Mouse (Mus musculus): ENCODE measurements around the gene Vmp1. TPM values are rescaled to one million over a fixed set of nuclear protein-coding genes. Genes with fewer than 3 reads are reported as not detected.

Gene Vmp1
- 100 to 1,000 TPM; 106 to 139 TPM for total RNA-seq (2021)
- long read RNA-seq, experiment 1, transcript Vmp1-201 (12 exons, 2,787 nt) = major isoform, 69 of 74 reads
- long read RNA-seq, experiment 1, partial matches to known transcripts = 0 of 74 reads
- long read RNA-seq, experiment 1, other reads (novel, unspliced or antisense) = 5 of 74 reads
- long read RNA-seq, experiment 2, transcript Vmp1-201 (12 exons, 2,787 nt) = major isoform, 285 of 309 reads
- long read RNA-seq, experiment 2, transcript Vmp1-206 (2 exons, 931 nt) = minor isoform, 5 of 309 reads
- long read RNA-seq, experiment 2, partial matches to known transcripts = 5 of 309 reads
- long read RNA-seq, experiment 2, other reads (novel, unspliced or antisense) = 14 of 309 reads

DNA sequence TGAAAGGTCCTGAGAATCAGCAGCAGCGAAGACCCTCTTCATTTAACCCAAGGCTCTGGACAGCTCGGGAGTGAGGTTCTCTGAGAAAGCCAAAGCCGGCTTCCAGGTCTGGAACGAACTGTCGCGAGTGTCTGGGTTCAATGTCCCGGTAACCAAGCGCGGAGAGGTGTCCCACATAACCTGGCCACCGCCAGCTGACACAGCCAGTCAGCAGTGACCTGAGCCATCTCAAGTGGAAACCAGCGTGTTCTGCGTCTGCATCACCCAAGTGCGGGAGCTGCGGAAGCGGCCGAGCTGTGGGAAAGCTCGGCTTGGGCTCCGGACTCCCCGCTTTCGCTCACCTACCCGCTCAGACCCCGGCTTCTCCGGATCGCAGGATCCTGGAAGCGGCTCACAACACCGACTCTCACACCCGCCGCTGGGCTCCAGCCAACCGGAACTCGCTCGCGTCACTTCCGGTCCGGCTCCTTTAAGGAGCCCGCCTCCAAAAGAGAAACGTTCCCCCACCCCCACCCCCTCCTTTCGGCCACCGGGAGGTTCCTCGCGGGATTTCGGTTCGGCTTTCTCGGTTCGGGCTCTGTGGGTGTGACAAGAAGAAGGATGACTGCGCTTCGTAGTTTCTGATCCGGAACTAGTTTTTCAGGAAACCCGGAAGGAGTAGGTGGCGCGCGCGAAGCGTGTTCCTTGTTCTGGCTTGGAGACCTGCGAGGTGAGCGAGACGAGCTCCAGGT lies at the start of gene Vmp1, which contains the start of gene Ptrh2:
TSS of gene Vmp1 (minus strand) at position 442 of the 731 bp plus-strand sequence.
TSS of gene Ptrh2 (plus strand) at position 591 of the 731 bp plus-strand sequence.
- peak; percentile 92 to 93 for DNase-seq (ENCODE audit: low spot score in 2 of 2)

DNA sequence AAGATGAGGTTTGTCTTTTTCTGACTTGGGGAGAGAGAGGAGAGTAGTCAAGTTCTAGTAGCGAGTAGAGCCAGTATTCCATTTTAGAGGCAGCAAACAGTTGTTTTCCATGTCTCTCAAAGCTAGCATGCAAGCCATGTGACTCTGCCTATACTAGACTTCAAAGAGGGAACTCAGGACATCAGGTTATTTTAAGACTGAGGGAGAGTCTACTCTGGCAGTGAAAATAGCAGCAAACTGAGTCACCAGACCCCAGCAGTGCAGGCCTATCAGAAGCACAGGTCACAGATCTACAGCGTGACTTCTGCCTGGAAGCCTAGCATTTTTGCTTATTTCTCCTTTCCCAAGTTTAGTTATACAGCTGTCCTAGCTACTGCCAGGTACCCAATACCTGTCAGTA lies 47.8 kb upstream of the Vmp1 start:
- no peak for DNase-seq (ENCODE audit: low spot score in 2 of 2)

DNA sequence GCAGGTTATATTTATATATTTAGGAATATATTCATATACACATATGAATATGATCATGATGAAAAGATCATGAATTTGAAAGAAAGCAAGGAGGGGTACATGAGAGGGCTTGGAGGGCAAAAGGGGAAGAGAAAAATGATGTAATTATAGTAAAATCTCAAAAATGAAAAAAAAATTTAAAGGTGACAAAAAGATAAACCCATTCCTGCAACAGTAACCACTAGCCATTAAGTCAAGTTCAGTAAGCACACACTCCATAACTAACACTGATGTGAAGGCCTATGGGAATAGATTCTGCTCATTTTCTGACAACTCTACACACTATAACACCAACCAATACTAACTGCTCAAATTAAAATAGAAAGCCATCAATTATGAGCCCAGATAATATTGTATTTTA lies 42.0 kb upstream of the Vmp1 start:
- DNase-seq (ENCODE audit: low spot score in 2 of 2) = no peak

DNA sequence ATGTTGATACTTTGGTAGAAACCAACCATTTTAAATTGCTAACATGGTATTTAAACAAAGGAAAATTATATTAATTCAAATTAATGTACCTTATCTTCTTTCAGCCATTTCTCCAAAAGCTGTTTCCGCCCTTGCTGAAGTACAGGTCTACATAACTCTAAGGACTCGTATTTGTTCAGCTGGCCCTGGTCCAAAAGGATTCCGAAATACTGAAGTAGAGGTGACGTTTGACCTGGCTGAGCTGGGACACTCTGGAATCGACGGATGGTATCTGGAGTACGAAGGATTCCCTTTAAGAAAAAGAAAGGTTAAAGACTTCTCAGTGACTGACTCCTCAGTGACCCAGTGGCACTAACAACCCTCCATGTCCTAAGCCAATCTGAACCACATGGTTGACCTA lies 41.3 kb upstream of the Vmp1 start:
- no peak for DNase-seq (ENCODE audit: low spot score in 2 of 2)

DNA sequence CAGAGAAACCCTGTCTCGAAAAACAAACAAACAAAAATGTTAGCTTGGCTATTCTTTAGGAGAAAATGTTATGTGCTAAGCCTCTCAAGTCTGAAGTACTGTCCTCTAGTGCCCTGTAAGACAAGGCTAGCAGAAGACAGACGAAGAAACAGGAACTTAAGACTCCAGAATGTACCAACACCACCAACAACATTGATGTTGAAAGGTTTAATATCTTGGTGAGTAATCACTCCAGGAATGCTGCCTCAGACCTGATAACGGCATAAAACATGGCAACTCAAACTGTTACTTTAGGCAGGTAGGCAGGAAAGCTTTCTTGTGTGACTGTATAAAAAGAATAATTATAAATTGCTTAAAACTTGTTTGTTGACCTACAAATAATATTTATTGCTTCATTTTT lies 40.4 kb upstream of the Vmp1 start:
- DNase-seq (ENCODE audit: low spot score in 2 of 2) = no peak

DNA sequence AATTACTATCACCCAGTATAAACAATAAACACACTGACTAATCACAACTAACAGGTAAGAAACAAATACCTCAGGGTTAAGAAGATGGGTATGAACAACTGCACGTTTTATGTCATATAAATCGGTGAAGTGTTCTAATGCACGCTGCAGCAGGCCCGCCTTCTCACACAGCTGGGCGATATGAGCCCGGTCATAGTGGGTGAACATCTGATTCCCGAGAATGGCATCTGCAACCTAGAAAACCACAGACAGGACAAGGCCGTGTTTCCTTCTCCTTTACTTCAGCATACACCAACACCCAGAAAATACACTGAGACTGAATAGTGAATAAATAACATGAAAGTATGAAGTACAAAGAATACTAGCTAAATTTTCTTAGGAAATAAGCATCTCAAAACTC lies 35.8 kb upstream of the Vmp1 start:
- DNase-seq (ENCODE audit: low spot score in 2 of 2) = no peak

DNA sequence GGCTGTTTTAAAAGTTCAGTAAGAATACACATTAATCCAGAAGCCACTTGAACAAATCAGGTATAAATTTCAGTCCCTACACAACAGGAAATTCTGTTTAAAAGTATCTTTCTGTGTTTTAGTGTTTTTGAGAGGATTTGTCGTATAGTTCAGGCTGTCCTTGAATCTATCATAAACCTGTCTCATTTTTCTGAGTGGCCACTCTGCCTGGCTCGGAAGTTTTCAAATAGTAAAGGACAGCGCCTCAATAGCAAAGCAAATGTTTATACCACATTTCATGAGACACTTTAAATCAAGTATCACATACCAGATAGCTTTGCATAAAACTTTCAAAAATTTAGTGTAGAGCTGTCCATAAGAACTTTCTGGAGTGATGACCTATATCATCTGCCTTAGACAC lies 34.7 kb upstream of the Vmp1 start:
- no peak for DNase-seq (ENCODE audit: low spot score in 2 of 2)

DNA sequence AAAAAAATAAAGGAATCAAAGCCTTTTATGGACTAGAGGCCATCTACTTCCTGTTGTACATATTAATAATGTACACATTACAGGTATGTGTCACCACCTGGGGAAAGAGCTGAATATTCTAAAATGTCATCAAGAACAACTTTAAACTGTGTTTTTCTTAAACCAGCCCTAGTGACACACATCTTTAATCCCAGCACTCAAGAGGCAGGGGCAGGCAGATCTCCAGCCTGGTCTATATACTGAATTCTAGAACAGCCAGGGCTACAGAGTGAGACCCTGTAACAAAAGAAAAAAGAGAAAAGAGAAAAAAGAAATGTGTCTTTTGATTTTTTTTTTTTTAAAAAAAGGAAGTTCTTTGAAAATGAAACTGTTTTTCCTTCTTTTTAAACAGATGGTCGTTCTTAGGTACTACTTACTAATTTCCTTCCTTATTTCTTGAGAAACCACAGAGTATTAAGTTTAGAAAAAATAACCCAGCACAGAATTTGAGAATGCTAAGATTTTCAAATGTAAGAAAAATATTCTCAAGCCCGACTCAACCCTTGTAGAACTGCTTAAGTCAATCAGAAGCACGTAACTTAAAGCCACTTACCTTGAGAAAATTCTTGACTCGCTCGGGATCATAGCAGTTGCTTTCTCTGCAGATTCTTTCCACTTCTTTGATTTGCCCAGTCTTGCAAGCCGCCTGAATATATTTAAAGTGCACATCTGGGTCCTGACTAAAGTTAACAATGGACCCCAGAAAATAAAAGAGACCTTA lies 33.9 kb upstream of the Vmp1 start:
- no peak for DNase-seq (ENCODE audit: low spot score in 2 of 2)

DNA sequence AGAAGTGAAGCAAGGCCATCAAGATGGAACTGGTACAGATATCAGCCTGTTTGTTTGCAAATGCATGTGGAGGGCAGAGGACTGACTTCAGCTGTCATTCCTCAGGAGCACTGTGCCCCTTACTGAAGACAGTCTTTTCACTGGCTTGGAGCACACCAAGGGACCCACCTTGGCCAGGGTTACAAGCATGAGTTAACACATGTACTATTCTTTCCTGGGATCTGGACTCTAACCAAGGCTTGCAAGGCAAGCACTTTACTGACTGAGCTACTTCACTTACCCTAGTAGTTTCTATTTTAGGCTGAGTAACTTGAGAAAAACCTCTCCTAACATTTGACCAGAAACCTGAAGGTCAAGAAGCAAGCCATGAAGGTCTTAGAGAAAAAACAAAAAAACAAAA lies 31.0 kb upstream of the Vmp1 start:
- DNase-seq (ENCODE audit: low spot score in 2 of 2) = no peak

DNA sequence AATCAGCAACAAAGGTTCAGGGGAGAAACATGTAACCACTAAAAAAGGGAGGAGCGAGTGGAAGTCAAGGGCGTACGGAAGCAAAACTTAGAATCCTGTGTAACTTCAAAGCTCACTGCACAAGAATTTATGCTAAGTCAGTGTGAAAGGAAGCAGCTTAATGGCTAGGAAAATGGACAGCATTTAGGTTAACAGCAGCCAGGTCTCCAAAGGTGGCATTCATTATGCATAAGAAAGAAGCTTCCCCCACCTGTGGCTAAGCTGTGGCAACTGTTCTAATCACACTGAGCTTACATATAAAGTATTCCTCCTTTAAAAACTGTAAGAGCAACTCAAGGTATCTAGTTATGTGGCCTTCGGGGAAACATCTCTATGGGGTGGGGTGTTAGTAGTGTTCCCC lies 17.5 kb upstream of the Vmp1 start:
- no peak for DNase-seq (ENCODE audit: low spot score in 2 of 2)

DNA sequence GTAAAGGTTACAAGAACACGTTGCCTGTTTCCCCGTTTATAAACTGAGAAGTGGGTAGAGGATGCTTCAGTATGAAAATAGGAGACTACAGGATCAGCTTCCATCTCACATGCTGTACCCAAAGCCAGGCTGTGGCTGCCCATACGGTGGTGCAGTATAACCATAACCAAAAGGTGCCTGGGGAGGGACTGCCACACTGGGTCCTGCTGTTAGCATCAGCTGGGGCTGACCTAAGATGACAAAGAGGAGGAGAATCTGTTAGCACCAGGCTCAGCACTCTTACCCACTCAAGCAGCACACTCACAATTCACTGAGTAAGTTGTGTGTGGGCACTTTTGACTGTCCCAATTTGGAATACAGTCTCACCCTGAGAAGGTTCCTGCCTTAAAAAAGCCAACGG lies 11.8 kb upstream of the Vmp1 start:
- no peak for DNase-seq (ENCODE audit: low spot score in 2 of 2)

DNA sequence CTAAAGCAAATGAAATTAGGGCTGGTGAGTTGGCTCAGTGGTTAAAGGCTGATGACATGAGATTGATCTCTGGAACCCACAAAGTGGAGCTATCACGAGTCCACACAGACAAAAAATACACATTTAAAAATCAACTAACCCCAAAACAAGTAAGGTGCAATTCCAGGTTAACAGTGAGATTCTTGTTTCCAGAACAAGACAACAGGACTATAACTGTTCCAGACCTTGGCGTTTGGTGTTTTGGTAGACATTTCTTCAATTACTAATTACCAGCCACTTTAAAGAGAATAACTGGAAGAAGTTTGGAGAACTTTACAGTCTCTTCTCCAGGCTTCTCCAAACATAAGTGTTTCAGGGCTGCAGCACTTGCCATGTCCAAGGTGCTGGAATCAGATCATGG lies 8.9 kb upstream of the Vmp1 start:
- DNase-seq (ENCODE audit: low spot score in 2 of 2) = no peak

DNA sequence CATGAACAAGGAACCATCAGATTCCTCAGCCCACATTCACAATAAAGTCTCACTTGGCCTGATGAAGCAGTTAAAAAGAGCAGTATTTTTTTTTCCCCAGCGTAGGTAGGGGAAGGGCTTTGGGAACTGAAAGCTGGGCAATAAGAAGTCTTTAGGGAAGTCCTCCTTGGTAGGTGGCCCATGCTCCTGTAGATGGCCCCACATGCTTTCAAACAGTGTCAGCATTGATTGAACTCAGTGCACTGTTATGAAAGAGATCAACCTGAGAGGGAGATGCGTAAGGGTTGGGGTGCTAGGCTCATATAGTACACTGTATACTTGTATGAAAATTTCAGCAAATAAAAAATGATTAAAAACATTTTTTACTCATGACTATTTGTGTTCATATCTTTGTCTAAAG lies 8.3 kb upstream of the Vmp1 start:
- DNase-seq (ENCODE audit: low spot score in 2 of 2) = no peak

DNA sequence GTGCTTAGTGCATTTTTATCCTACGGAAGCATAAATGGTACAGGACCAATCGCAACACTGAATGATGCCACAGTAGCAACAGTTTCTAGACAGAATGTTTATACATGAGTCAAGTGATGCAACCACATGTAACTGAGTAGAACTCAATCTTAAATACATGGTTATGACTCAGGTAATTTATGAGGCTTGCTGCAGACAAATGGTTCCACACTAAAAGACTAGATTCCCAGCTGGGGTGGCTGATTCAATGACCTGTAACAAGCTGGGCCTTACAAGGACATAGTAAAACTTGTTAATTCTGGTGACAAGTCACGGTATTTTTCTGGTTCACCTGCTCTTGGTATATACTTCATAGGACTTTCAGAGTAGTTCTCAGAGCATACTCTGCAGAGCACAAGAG lies 7.8 kb upstream of the Vmp1 start:
- no peak for DNase-seq (ENCODE audit: low spot score in 2 of 2)

DNA sequence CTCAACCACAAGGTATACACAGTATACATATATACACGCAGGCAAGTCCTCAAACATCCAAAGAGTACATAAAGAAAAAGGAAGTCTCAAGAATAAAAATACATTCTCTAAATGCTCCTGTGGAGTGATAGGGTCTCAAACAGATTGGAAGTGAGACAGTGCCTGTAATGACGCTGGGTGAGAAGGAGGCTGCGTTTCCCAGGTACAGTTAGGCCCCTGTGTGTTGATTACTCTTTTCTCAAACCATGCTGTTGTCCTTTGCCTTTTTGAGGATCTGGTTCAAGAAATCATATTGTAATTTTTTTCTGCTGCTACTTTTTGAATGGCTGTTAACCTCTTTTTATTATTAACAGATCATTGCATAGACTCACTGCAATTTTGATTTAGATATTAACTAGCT lies 6.7 kb upstream of the Vmp1 start:
- no peak for DNase-seq (ENCODE audit: low spot score in 2 of 2)

DNA sequence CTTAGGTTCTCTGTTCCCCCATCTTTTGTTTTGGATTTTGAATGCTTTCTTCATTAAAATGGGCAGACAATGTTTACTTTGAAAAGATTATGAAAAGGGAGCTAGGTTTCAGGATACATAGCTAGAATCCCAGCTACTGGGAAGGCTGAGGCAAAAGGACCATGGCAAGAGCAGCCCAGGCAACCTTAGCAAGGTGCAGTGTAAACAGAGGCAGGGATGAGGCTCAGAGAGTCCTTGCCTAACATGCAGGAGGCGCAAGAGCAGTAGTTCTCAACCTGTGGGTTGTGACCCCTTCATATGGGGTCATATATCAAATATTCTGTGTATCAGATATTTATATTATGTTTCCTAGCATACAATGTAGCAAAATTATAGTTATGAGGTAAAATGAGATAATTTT lies 1.7 kb upstream of the Vmp1 start:
- no peak for DNase-seq (ENCODE audit: low spot score in 2 of 2)

DNA sequence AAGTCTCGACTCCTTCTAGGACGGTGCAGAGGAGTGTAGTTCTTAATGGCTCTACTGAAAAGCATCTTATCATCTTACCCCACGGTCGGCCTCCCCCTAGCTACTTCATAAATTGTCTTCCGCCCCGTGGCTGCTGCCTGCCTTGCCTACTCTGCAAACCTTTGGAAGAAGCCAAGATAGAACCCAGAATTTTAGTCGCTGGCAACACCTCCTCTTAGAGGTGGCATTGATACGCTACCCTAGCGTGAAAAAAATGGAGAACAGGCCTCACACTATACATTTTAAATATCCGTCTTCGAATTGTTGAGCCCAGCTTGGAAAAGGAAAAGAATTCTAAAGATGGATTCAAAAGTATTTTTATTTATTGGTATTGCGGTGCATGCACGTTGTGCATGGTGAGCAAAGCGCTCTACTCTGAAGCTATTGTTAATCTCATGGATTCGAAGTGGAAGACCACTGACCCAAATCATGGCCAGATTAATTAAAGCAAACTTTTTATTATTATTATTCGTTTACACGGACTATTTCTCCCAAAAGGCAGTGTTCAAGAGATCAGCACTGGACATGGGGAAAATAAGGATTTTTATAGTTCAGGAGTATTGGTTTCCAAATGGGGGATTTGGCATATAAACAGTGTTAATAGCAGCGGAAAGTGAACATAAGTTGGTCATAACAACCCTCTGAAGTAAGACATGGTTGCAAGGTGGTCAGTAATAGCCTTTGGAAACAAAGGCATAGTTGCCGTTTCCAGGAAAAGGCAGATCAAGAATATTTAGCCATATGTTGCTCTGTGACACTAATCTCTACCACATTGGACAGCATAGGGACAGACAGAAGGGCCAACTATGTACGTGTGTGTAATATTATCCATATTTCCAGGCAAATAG lies 733 bp upstream of the Vmp1 start:
- DNase-seq (ENCODE audit: low spot score in 2 of 2) = no peak

DNA sequence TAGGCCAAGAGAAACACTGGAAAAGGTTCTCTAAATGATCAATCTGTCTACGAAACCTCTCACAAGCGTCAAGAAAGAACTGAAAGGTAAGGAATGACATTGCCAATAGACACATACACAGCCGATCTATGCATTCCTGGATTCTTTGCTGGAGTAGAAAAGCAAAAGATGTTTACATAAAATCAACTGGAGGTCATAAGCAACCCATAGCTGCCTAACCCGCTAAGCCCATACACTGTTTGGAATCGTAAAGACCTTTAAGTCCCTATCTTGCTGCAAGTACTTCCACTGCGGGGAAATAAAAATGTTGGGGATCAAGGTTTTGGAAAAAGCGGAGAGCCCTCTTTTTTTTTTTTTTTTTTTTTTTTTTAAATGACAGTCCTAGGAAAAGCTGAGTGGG lies 775 bp downstream of the Vmp1 start:
- no peak for DNase-seq (ENCODE audit: low spot score in 2 of 2)

DNA sequence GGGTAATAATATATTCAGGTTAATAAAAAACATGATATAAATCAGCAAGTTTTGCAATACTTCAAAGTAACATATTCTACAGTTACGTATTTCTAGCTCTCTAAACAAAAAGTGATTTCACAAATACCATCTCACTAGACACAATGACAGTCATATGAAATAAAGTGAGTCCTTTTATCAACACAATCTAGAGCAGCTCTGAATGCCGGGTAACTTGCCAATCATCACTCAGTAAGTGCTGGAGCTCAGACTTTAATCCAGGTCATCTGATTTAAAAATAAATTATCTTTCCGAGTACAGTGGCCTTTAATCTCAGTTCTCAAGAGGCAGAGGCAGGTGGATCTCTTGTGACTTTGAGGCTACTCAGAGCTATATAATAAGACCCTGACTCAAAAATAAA lies 2.2 kb downstream of the Vmp1 start:
- no peak for DNase-seq (ENCODE audit: low spot score in 2 of 2)

DNA sequence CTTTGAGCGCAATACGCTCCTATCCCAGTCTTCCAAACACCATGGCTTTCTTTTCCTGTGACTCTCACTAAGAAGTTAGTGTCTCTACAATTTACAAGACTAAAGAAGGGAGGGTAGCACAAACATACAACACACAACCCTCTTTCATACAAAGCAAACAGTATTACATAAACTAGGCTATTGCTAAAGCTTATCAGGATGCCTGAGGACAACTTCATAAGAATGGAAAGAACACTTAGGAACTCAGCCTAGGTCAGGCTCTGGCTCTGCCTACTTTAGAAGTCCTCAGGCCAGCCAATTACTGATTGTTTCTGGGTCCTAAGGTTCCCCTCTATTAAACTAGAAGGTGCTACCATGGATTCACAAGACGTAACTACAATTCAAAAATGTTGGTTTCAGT lies 2.9 kb downstream of the Vmp1 start:
- DNase-seq (ENCODE audit: low spot score in 2 of 2) = no peak

DNA sequence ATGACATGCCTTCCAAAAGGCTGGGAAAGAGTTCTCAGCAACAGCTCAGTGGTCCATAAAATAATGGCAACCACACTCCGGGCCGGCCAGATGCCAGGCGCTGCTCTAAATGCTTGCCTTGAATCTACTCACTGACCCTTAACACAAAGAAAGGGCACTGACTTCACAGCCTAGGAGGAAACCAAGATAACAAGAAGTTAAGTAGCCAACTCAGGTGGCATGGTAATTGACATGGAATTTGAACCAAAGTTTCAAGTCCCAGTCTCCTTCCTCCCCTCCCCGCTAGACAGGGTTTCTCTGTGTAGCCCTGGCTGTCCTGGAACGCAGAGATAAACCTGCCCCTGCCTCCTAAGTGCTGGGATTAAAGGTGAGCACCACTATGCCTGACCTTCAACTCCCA lies 4.7 kb downstream of the Vmp1 start:
- DNase-seq (ENCODE audit: low spot score in 2 of 2) = no peak
